In genomic region chr4:41502171-41502940, GRCm38 (mm10) we compare ENCODE assay signal across 8 mouse cellular contexts. TPM values are rescaled to one million over a fixed set of nuclear protein-coding genes. Genes with fewer than 3 reads are reported as not detected.
DNase-seq lines count a peak whose midpoint lies in the region; ATAC-seq and TF ChIP-seq lines count a peak whose summit lies in the region.

No protein-coding gene starts in this region.

- intact Hi-C loops in heart, adult 2 months (cut with DNase I) = loop anchor here (1.0 kb wide), 1 partner anchor 34 kb away; no protein-coding TSS in a partner anchor
- intact Hi-C loops in heart, postnatal 25 days (cut with DNase I) = no loop called here

- peak overlapping the region; percentile 63 for H3K4me3 ChIP-seq in heart, adult 2 months
- peak overlapping the region; percentile 54 for H3K4me3 ChIP-seq in heart, embryonic 13.5 days
- H3K4me3 ChIP-seq in liver, embryonic 16.5 days (ENCODE audit: low read depth, low read length) = peak overlapping the region; percentile 52
- H3K4me3 ChIP-seq in olfactory bulb, adult 2 months (ENCODE audit: insufficient read depth, low read depth, low read length) = peak overlapping the region; percentile 51

- no peak for TF ChIP-seq EP300 in heart, adult 2 months (IDR thresholded peaks at IDR 0.05; ENCODE audit: insufficient read depth, low read depth, low read length)

- H3K4me1 ChIP-seq in heart, adult 2 months (ENCODE audit: control insufficient read depth, insufficient read depth, low read length) = peaks cover 6% of the 10 kb centered on the region; the same call in 1 of the 2 replicates
- H3K4me1 ChIP-seq in heart, embryonic 13.5 days = peaks cover 42% of the 10 kb centered on the region
- H3K4me1 ChIP-seq in liver, embryonic 16.5 days (ENCODE audit: control insufficient read depth, low read depth, low read length) = peaks cover 30% of the 10 kb centered on the region
- H3K4me1 ChIP-seq in olfactory bulb, adult 2 months (ENCODE audit: control insufficient read depth, insufficient read depth, low read length) = peaks cover 34% of the 10 kb centered on the region

- H3K27me3 ChIP-seq in heart, adult 2 months (ENCODE audit: control insufficient read depth, insufficient read depth, low read length) = peaks cover 11% of the 10 kb centered on the region
- H3K27me3 ChIP-seq in heart, embryonic 13.5 days (replicated peaks) = peaks cover 67% of the 10 kb centered on the region
- H3K27me3 ChIP-seq in liver, embryonic 16.5 days (ENCODE audit: control insufficient read depth, insufficient read depth, low read depth, low read length) = peaks cover 57% of the 10 kb centered on the region

- H3K9ac ChIP-seq in heart, adult 2 months (ENCODE audit: low read depth, low read length) = peak overlapping the region; percentile 64
- H3K9ac ChIP-seq in heart, embryonic 13.5 days = peak overlapping the region; percentile 76
- H3K9ac ChIP-seq in liver, embryonic 16.5 days (ENCODE audit: low read depth, low read length) = peak overlapping the region; percentile 52

- no peak for TF ChIP-seq CTCF in heart, adult 2 months (IDR thresholded peaks at IDR 0.05)
- no peak for TF ChIP-seq CTCF in olfactory bulb, adult 2 months (IDR thresholded peaks at IDR 0.05; ENCODE audit: insufficient read depth, low read depth, low read length)

- DNase-seq in heart, adult 2 months = no peak
- DNase-seq in heart, postnatal 25 days (ENCODE audit: low spot score) = no peak
- peak; percentile 71 for DNase-seq in adipocyte (ENCODE audit: low spot score)
- DNase-seq in urinary bladder, adult 2 months (ENCODE audit: low spot score) = no peak
- DNase-seq in yolk sac, embryonic 10.5 days (ENCODE audit: low spot score) = no peak

- peak overlapping the region; percentile 65 for H3K27ac ChIP-seq in heart, adult 2 months
- H3K27ac ChIP-seq in heart, embryonic 13.5 days (replicated peaks) = no peak overlapping the region
- no peak overlapping the region for H3K27ac ChIP-seq in liver, embryonic 16.5 days (ENCODE audit: low read length)
- no peak overlapping the region for H3K27ac ChIP-seq in olfactory bulb, adult 2 months (ENCODE audit: insufficient read depth, low read depth, low read length)

- H3K36me3 ChIP-seq in heart, adult 2 months (ENCODE audit: control insufficient read depth, insufficient read depth, low read length) = no peaks in the 10 kb centered on the region
- H3K36me3 ChIP-seq in heart, embryonic 13.5 days = no peaks in the 10 kb centered on the region
- no peaks in the 10 kb centered on the region for H3K36me3 ChIP-seq in liver, embryonic 16.5 days (ENCODE audit: control insufficient read depth, insufficient read depth)

- ATAC-seq in heart, embryonic 13.5 days (ENCODE audit: extremely low read depth, insufficient number of reproducible peaks, low FRiP score, low TSS enrichment) = no peak
- ATAC-seq in liver, embryonic 16.5 days (ENCODE audit: low read depth) = no peak

- H3K9me3 ChIP-seq in heart, embryonic 13.5 days = no peaks in the 10 kb centered on the region
- no peaks in the 10 kb centered on the region for H3K9me3 ChIP-seq in liver, embryonic 16.5 days (replicated peaks; ENCODE audit: control insufficient read depth, low read length)

- no peaks in the 10 kb centered on the region for H3K79me2 ChIP-seq in heart, adult 2 months (replicated peaks; ENCODE audit: control insufficient read depth, insufficient read depth, low read length)

- 27% methylated on average over 20 of the region's 20 CpGs for WGBS in heart, adult 2 months
- 14% methylated on average over 20 of the region's 20 CpGs for WGBS in heart, embryonic 13.5 days
- WGBS in liver, embryonic 16.5 days (ENCODE audit: insufficient replicate concordance) = 15% methylated on average over 20 of the region's 20 CpGs
- WGBS in olfactory bulb, adult 2 months = 28% methylated on average over 20 of the region's 20 CpGs

- no peak for TF ChIP-seq POLR2A in heart, adult 2 months (IDR thresholded peaks at IDR 0.05; ENCODE audit: insufficient read depth, low read depth, low read length)
- no peak for TF ChIP-seq POLR2A in olfactory bulb, adult 2 months (IDR thresholded peaks at IDR 0.05; ENCODE audit: insufficient read depth, low read depth, low read length)

- H3K4me2 ChIP-seq in heart, embryonic 13.5 days = peak overlapping the region; percentile 79
- H3K4me2 ChIP-seq in liver, embryonic 16.5 days (ENCODE audit: low read depth, low read length) = peak overlapping the region; percentile 61

RNA-seq across cellular contexts. Expression of gene AI464131, which starts 0.5 kb away (rescaled TPM):
- 10 to 100 TPM; 11.6 to 12.0 TPM for total RNA-seq in heart, adult 2 months (2021)
- polyA plus RNA-seq in heart, adult 2 months (2012; rRNA removed) = 7.6 and 11.0 TPM in 2 replicates
- total RNA-seq in heart, postnatal 25 days (2021) = 10 to 100 TPM; 10.2 to 10.4 TPM
- polyA plus RNA-seq in heart, embryonic 13.5 days (2015; fragmentation: Nextera tagmentation; extraction: Ambion mirVana) = 2.0 and 2.2 TPM in 2 replicates
- polyA plus RNA-seq in liver, embryonic 16.5 days (2015; fragmentation: Nextera tagmentation; extraction: Ambion mirVana) = 1.6 and 1.8 TPM in 2 replicates
- not detected in 2 replicates for polyA plus RNA-seq in olfactory bulb, adult 2 months (2012; ENCODE audit: insufficient read depth, insufficient read length, low replicate concordance, missing spikeins)
- polyA plus RNA-seq in urinary bladder, adult 2 months (2012; rRNA removed) = 8.0 and 11.4 TPM in 2 replicates

RNA-seq across cellular contexts. Expression of gene 1110017D15Rik, which starts 14.8 kb away (rescaled TPM):
- not detected for total RNA-seq in heart, adult 2 months (2021)
- polyA plus RNA-seq in heart, adult 2 months (2012; rRNA removed) = 0.94 and 3.2 TPM in 2 replicates
- not detected for total RNA-seq in heart, postnatal 25 days (2021)
- polyA plus RNA-seq in heart, embryonic 13.5 days (2015; fragmentation: Nextera tagmentation; extraction: Ambion mirVana) = 0.44 TPM in 1 of 2 replicates, not detected in the other
- not detected in 2 replicates for polyA plus RNA-seq in liver, embryonic 16.5 days (2015; fragmentation: Nextera tagmentation; extraction: Ambion mirVana)
- polyA plus RNA-seq in olfactory bulb, adult 2 months (2012; ENCODE audit: insufficient read depth, insufficient read length, low replicate concordance, missing spikeins) = not detected in 2 replicates
- polyA plus RNA-seq in urinary bladder, adult 2 months (2012; rRNA removed) = 0.10 and 0.22 TPM in 2 replicates

RNA-seq across cellular contexts. Expression of gene Nudt2, which starts 37.4 kb away (rescaled TPM):
- total RNA-seq in heart, adult 2 months (2021) = 10 to 100 TPM; 27.5 to 30.8 TPM
- polyA plus RNA-seq in heart, adult 2 months (2012; rRNA removed) = 28.9 and 41.9 TPM in 2 replicates
- 10 to 100 TPM; 29.6 to 32.7 TPM for total RNA-seq in heart, postnatal 25 days (2021)
- 39.6 and 43.1 TPM in 2 replicates for polyA plus RNA-seq in heart, embryonic 13.5 days (2015; fragmentation: Nextera tagmentation; extraction: Ambion mirVana)
- polyA plus RNA-seq in liver, embryonic 16.5 days (2015; fragmentation: Nextera tagmentation; extraction: Ambion mirVana) = 16.9 and 20.5 TPM in 2 replicates
- not detected in 2 replicates for polyA plus RNA-seq in olfactory bulb, adult 2 months (2012; ENCODE audit: insufficient read depth, insufficient read length, low replicate concordance, missing spikeins)
- polyA plus RNA-seq in urinary bladder, adult 2 months (2012; rRNA removed) = 29.5 and 34.6 TPM in 2 replicates

RNA-seq across cellular contexts. Expression of gene Kif24, which starts 37.7 kb away (rescaled TPM):
- total RNA-seq in heart, adult 2 months (2021) = under 1 TPM; 0.10 to 0.70 TPM
- 0.29 and 0.41 TPM in 2 replicates for polyA plus RNA-seq in heart, adult 2 months (2012; rRNA removed)
- under 1 TPM; 0.26 to 0.45 TPM for total RNA-seq in heart, postnatal 25 days (2021)
- polyA plus RNA-seq in heart, embryonic 13.5 days (2015; fragmentation: Nextera tagmentation; extraction: Ambion mirVana) = 3.4 and 4.2 TPM in 2 replicates
- 4.9 and 5.0 TPM in 2 replicates for polyA plus RNA-seq in liver, embryonic 16.5 days (2015; fragmentation: Nextera tagmentation; extraction: Ambion mirVana)
- polyA plus RNA-seq in olfactory bulb, adult 2 months (2012; ENCODE audit: insufficient read depth, insufficient read length, low replicate concordance, missing spikeins) = not detected in 2 replicates
- polyA plus RNA-seq in urinary bladder, adult 2 months (2012; rRNA removed) = 0.53 and 0.61 TPM in 2 replicates

Comparison
In these comparisons a context has a peak if more than half of its experiments do, and no peak if none do; other contexts are left out.
1. RNA of gene Nudt2, which starts 37.4 kb away (polyA plus RNA-seq): 39.6 to 43.1 TPM in heart, embryonic 13.5 days, 29.5 to 34.6 TPM in urinary bladder, adult 2 months, 28.9 to 41.9 TPM in heart, adult 2 months and 16.9 to 20.5 TPM in liver, embryonic 16.5 days; not detected in olfactory bulb, adult 2 months; every median in the first group is over 10 times any median in the second.
2. Peak in every context shown above with its lines, with median percentiles within 50 percentile points of each other: H3K4me3 ChIP-seq and H3K9ac ChIP-seq.